Mouse (Mus musculus): ENCODE data around the gene Prkcq. TPM values are rescaled to one million over a fixed set of nuclear protein-coding genes. Genes with fewer than 3 reads are reported as not detected.

Prkcq gene
- polyA plus RNA-seq, 1 experiment = not detected

GRCm38 (mm10) chr2:11177880-11178279 lies 6.0 kb downstream of the Prkcq start:
- no peak overlapping the region for H3K27ac ChIP-seq (ENCODE audit: insufficient read depth, low read depth, low read length)
- TF ChIP-seq POLR2A (IDR thresholded peaks at IDR 0.05; ENCODE audit: insufficient read depth, low read depth, low read length) (no peak), CTCF (IDR thresholded peaks at IDR 0.05; ENCODE audit: insufficient read depth, low read depth, low read length) (no peak)
- H3K4me1 ChIP-seq (ENCODE audit: control insufficient read depth, insufficient read depth, low read length) = no peaks in the 10 kb centered on the region; the same call in 1 of the 2 replicates
- H3K4me3 ChIP-seq (ENCODE audit: insufficient read depth, low read depth, low read length) = no peak overlapping the region
- WGBS = 96% methylated on average over 12 of the region's 12 CpGs

- no peak for TF ChIP-seq CTCF (IDR thresholded peaks at IDR 0.05; ENCODE audit: insufficient read depth, low read depth, low read length)
- no peak for TF ChIP-seq POLR2A (IDR thresholded peaks at IDR 0.05; ENCODE audit: insufficient read depth, low read depth, low read length)
- Histone ChIP-seq H3K4me3 (ENCODE audit: insufficient read depth, low read depth, low read length) (no peak overlapping the region), H3K4me1 (ENCODE audit: control insufficient read depth, insufficient read depth, low read length) (no peaks in the 10 kb centered on the region), H3K27ac (ENCODE audit: insufficient read depth, low read depth, low read length) (no peak overlapping the region)
- WGBS = 81% methylated on average over 4 of the region's 4 CpGs
These were observed 9.6 kb downstream of the Prkcq start for GRCm38 (mm10) chr2:11181510-11181909.

GRCm38 (mm10) chr2:11182096-11182495 lies 10.2 kb downstream of the Prkcq start:
- WGBS = 93% methylated on average over 7 of the region's 7 CpGs
- TF ChIP-seq CTCF (IDR thresholded peaks at IDR 0.05; ENCODE audit: insufficient read depth, low read depth, low read length) (no peak), POLR2A (IDR thresholded peaks at IDR 0.05; ENCODE audit: insufficient read depth, low read depth, low read length) (no peak)
- H3K4me3 ChIP-seq (ENCODE audit: insufficient read depth, low read depth, low read length) = no peak overlapping the region
- no peak overlapping the region for H3K27ac ChIP-seq (ENCODE audit: insufficient read depth, low read depth, low read length)
- no peaks in the 10 kb centered on the region for H3K4me1 ChIP-seq (ENCODE audit: control insufficient read depth, insufficient read depth, low read length)

- no peaks in the 10 kb centered on the region for H3K4me1 ChIP-seq (ENCODE audit: control insufficient read depth, insufficient read depth, low read length)
- 81% methylated on average over 5 of the region's 5 CpGs for WGBS
- H3K27ac ChIP-seq (ENCODE audit: insufficient read depth, low read depth, low read length) = no peak overlapping the region
- TF ChIP-seq CTCF (IDR thresholded peaks at IDR 0.05; ENCODE audit: insufficient read depth, low read depth, low read length) = no peak
- no peak for TF ChIP-seq POLR2A (IDR thresholded peaks at IDR 0.05; ENCODE audit: insufficient read depth, low read depth, low read length)
- H3K4me3 ChIP-seq (ENCODE audit: insufficient read depth, low read depth, low read length) = no peak overlapping the region
These were observed 12.1 kb downstream of the Prkcq start for GRCm38 (mm10) chr2:11183991-11184390.

- no peak overlapping the region for H3K27ac ChIP-seq (ENCODE audit: insufficient read depth, low read depth, low read length)
- TF ChIP-seq POLR2A (IDR thresholded peaks at IDR 0.05; ENCODE audit: insufficient read depth, low read depth, low read length) (no peak), CTCF (IDR thresholded peaks at IDR 0.05; ENCODE audit: insufficient read depth, low read depth, low read length) (no peak)
- H3K4me3 ChIP-seq (ENCODE audit: insufficient read depth, low read depth, low read length) = no peak overlapping the region
- no peaks in the 10 kb centered on the region for H3K4me1 ChIP-seq (ENCODE audit: control insufficient read depth, insufficient read depth, low read length)
- WGBS = 96% methylated on average over 3 of the region's 3 CpGs
These were observed 14.7 kb downstream of the Prkcq start for GRCm38 (mm10) chr2:11186586-11186985.

GRCm38 (mm10) chr2:11187166-11187565 lies 15.3 kb downstream of the Prkcq start:
- WGBS = 83% methylated on average over 2 of the region's 2 CpGs
- TF ChIP-seq POLR2A (IDR thresholded peaks at IDR 0.05; ENCODE audit: insufficient read depth, low read depth, low read length) (no peak), CTCF (IDR thresholded peaks at IDR 0.05; ENCODE audit: insufficient read depth, low read depth, low read length) (no peak)

GRCm38 (mm10) chr2:11188279-11188678 lies 16.4 kb downstream of the Prkcq start:
- WGBS = 68% methylated on average over 1 of the region's 1 CpGs
- TF ChIP-seq POLR2A (IDR thresholded peaks at IDR 0.05; ENCODE audit: insufficient read depth, low read depth, low read length) (no peak), CTCF (IDR thresholded peaks at IDR 0.05; ENCODE audit: insufficient read depth, low read depth, low read length) (no peak)
- Histone ChIP-seq H3K4me1 (ENCODE audit: control insufficient read depth, insufficient read depth, low read length) (no peaks in the 10 kb centered on the region), H3K4me3 (ENCODE audit: insufficient read depth, low read depth, low read length) (no peak overlapping the region), H3K27ac (ENCODE audit: insufficient read depth, low read depth, low read length) (no peak overlapping the region)

More at GRCm38 (mm10) chr2:11187166-11187565, 15.3 kb downstream of the Prkcq start:
- Histone ChIP-seq H3K27ac (ENCODE audit: insufficient read depth, low read depth, low read length) (no peak overlapping the region), H3K4me3 (ENCODE audit: insufficient read depth, low read depth, low read length) (no peak overlapping the region), H3K4me1 (ENCODE audit: control insufficient read depth, insufficient read depth, low read length) (no peaks in the 10 kb centered on the region)

- TF ChIP-seq POLR2A (IDR thresholded peaks at IDR 0.05; ENCODE audit: insufficient read depth, low read depth, low read length) = no peak
- TF ChIP-seq CTCF (IDR thresholded peaks at IDR 0.05; ENCODE audit: insufficient read depth, low read depth, low read length) = no peak
- WGBS = 86% methylated on average over 4 of the region's 4 CpGs
- no peak overlapping the region for H3K27ac ChIP-seq (ENCODE audit: insufficient read depth, low read depth, low read length)
- no peaks in the 10 kb centered on the region for H3K4me1 ChIP-seq (ENCODE audit: control insufficient read depth, insufficient read depth, low read length)
- no peak overlapping the region for H3K4me3 ChIP-seq (ENCODE audit: insufficient read depth, low read depth, low read length)
These were observed 17.4 kb downstream of the Prkcq start for GRCm38 (mm10) chr2:11189150-11189767.

GRCm38 (mm10) chr2:11192281-11193098 lies 20.6 kb downstream of the Prkcq start:
- no peak overlapping the region for H3K27ac ChIP-seq (ENCODE audit: insufficient read depth, low read depth, low read length)
- no peak overlapping the region for H3K4me3 ChIP-seq (ENCODE audit: insufficient read depth, low read depth, low read length)
- WGBS = 75% methylated on average over 12 of the region's 12 CpGs

More at GRCm38 (mm10) chr2:11192281-11193098, 20.6 kb downstream of the Prkcq start:
- TF ChIP-seq CTCF (IDR thresholded peaks at IDR 0.05; ENCODE audit: insufficient read depth, low read depth, low read length) = no peak
- TF ChIP-seq POLR2A (IDR thresholded peaks at IDR 0.05; ENCODE audit: insufficient read depth, low read depth, low read length) = no peak
- no peaks in the 10 kb centered on the region for H3K4me1 ChIP-seq (ENCODE audit: control insufficient read depth, insufficient read depth, low read length)

Measured in olfactory bulb, adult 2 months (tissue).